Mouse (Mus musculus) liver, postnatal 0 days (tissue): ENCODE results near the gene Pcsk6.

ENCODE experiments used
- CTCF ChIP-seq: sonication (generic); IDR thresholded peaks from 2 replicates; pipeline ENCODE4 v1.5.1; 2016; ENCODE audit warnings: antibody characterized with exemption, low read depth
- EP300 ChIP-seq: IDR thresholded peaks from 2 replicates; pipeline ENCODE4 v1.6.1; 2016; ENCODE audit warnings: antibody characterized with exemption, low read depth, mild to moderate bottlenecking

DNA sequence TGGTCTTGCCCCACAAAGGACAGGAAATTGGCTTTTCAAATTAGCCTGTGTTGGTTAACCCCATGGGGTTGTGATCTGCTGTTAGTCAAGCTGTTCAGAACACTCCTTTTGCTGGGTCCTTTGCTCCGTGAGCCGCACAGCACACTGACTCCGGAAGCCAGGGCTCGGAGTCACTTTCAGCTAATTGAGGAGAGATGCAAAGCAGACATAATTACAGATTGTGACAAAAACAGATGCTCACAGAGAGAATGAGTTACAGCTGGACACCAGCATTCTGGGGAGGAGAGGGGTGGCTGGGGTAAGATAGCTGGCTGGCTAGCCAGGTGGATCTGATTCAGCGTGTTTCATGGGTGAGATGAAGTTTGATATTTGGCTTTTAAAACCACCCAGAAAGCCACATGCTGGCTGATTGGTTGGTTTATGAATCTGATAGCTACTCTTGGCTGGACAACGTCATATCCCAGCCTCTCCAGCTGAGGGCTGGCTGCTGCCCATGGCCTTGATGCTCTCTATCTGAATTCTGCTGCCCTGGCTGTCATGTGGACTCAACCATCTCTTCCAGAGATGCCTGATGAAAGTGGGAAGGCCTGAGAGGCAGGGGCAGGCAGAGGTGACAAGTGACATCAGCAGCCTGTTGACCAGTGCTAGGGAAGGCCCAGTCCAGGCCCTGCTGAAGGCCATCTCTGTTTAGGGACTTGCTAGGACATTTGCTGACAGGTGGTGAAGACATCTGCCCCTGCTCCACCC is 167.4 kb downstream of the Pcsk6 start:
- TF ChIP-seq CTCF (no peak), EP300 (no peak)
